In the genomic region with DNA sequence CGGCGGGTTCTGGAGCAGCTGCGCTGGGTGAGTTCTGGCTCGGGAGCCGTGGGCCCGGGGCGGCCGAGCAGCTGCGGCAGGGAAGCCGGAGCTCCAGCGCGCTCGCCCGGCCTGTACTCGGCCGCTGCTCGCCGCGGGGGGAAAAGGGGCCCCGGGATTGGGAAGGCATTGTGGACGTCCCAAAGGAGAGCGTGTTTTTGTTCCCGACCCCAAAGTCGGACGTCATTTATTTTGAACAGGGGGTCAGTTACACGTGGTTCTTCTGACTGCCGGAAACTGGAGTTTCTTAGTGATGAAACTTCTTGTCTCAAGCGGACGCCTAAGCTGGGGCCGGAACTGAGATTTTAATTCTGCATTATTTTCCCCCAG, we compare ENCODE assay signal across 8 mouse cellular contexts. TPM values are rescaled to one million over a fixed set of nuclear protein-coding genes. Genes with fewer than 3 reads are reported as not detected.
A peak's percentile ranks its signal among the peaks of the same experiment; 100 is the strongest.
DNase-seq lines count a peak whose midpoint lies in the region; ATAC-seq and TF ChIP-seq lines count a peak whose summit lies in the region.

No protein-coding gene starts in this region.

- H3K27me3 ChIP-seq in testis, adult 2 months (ENCODE audit: control insufficient read depth, insufficient read depth, low read length): no peaks in the 10 kb centered on the region
- no peaks in the 10 kb centered on the region for H3K27me3 ChIP-seq in embryonic facial prominence, embryonic 10.5 days (replicated peaks; ENCODE audit: low read depth, poor library complexity, severe bottlenecking)
- H3K27me3 ChIP-seq in intestine, embryonic 14.5 days (replicated peaks; ENCODE audit: control insufficient read depth, insufficient read depth, low read length): no peaks in the 10 kb centered on the region
- H3K27me3 ChIP-seq in midbrain, embryonic 16.5 days (ENCODE audit: control insufficient read depth, insufficient read depth, low read depth, low read length): no peaks in the 10 kb centered on the region

- peak overlapping the region; percentile 87 for H3K4me3 ChIP-seq in testis, adult 2 months (ENCODE audit: control insufficient read depth, low read depth, low read length)
- peak overlapping the region; percentile 83 for H3K4me3 ChIP-seq in embryonic facial prominence, embryonic 10.5 days
- peak overlapping the region; percentile 86 for H3K4me3 ChIP-seq in intestine, embryonic 14.5 days (ENCODE audit: low read depth, low read length)
- peak overlapping the region; percentile 89 for H3K4me3 ChIP-seq in midbrain, embryonic 16.5 days (ENCODE audit: low read depth, low read length)

- under 1% methylated on average over 29 of the region's 30 CpGs for WGBS in embryonic facial prominence, embryonic 10.5 days
- under 1% methylated on average over 30 of the region's 30 CpGs for WGBS in intestine, embryonic 14.5 days
- under 1% methylated on average over 30 of the region's 30 CpGs for WGBS in midbrain, embryonic 16.5 days

- peak overlapping the region; percentile 94 for H3K27ac ChIP-seq in testis, adult 2 months (ENCODE audit: control insufficient read depth, insufficient read depth, low read depth, low read length)
- H3K27ac ChIP-seq in embryonic facial prominence, embryonic 10.5 days (replicated peaks): peak overlapping the region; percentile 97
- peak overlapping the region; percentile 94 for H3K27ac ChIP-seq in intestine, embryonic 14.5 days (ENCODE audit: low read depth)
- H3K27ac ChIP-seq in midbrain, embryonic 16.5 days (ENCODE audit: low read length): peak overlapping the region; percentile 90

- peak overlapping the region; percentile 78 for H3K4me2 ChIP-seq in intestine, embryonic 14.5 days (ENCODE audit: low read length)
- H3K4me2 ChIP-seq in midbrain, embryonic 16.5 days (ENCODE audit: low read length): peak overlapping the region; percentile 69

- peak; percentile 56 for ATAC-seq in intestine, embryonic 14.5 days (replicated peaks; ENCODE audit: low FRiP score, low TSS enrichment, low read depth)
- peak; percentile 74 for ATAC-seq in midbrain, embryonic 16.5 days

- no peaks in the 10 kb centered on the region for H3K9me3 ChIP-seq in embryonic facial prominence, embryonic 10.5 days
- H3K9me3 ChIP-seq in intestine, embryonic 14.5 days (ENCODE audit: control insufficient read depth, low read length): no peaks in the 10 kb centered on the region
- H3K9me3 ChIP-seq in midbrain, embryonic 16.5 days (replicated peaks; ENCODE audit: control insufficient read depth, low read length, poor library complexity, severe bottlenecking): no peaks in the 10 kb centered on the region

- H3K4me1 ChIP-seq in testis, adult 2 months (ENCODE audit: control insufficient read depth, insufficient read depth, low read length): no peaks in the 10 kb centered on the region; the same call in 1 of the 2 replicates
- H3K4me1 ChIP-seq in embryonic facial prominence, embryonic 10.5 days: peaks cover 28% of the 10 kb centered on the region
- H3K4me1 ChIP-seq in intestine, embryonic 14.5 days (replicated peaks; ENCODE audit: control insufficient read depth, insufficient read depth, low read length): peaks cover 17% of the 10 kb centered on the region
- H3K4me1 ChIP-seq in midbrain, embryonic 16.5 days (ENCODE audit: control insufficient read depth, insufficient read depth, low read length): peaks cover 21% of the 10 kb centered on the region

- peak overlapping the region; percentile 92 for H3K9ac ChIP-seq in intestine, embryonic 14.5 days (ENCODE audit: low read length)
- peak overlapping the region; percentile 93 for H3K9ac ChIP-seq in midbrain, embryonic 16.5 days (ENCODE audit: low read depth, low read length)

- DNase-seq in testis, postnatal 10 days (ENCODE audit: low spot score): no peak
- DNase-seq in embryonic facial prominence, embryonic 10.5 days (ENCODE audit: low spot score): no peak
- DNase-seq in intestine, embryonic 14.5 days (ENCODE audit: low spot score): no peak
- no peak for DNase-seq in cerebellum, adult 11 months
- DNase-seq in adrenal gland, adult (ENCODE audit: inconsistent age in 2 of 2, low spot score in 1 of 2): no peak
- DNase-seq in thymus, postnatal 36 days: no peak

- H3K36me3 ChIP-seq in testis, adult 2 months (ENCODE audit: control insufficient read depth, insufficient read depth, low read length): no peaks in the 10 kb centered on the region
- peaks cover 24% of the 10 kb centered on the region for H3K36me3 ChIP-seq in embryonic facial prominence, embryonic 10.5 days (replicated peaks)
- 0 out of 2 replicates have a peak, but pooled peaks cover 5% of the 10 kb centered on the region for H3K36me3 ChIP-seq in intestine, embryonic 14.5 days (ENCODE audit: control insufficient read depth, insufficient read depth, low read length)
- no peaks in the 10 kb centered on the region for H3K36me3 ChIP-seq in midbrain, embryonic 16.5 days (ENCODE audit: control insufficient read depth, insufficient read depth, low read length)

- TF ChIP-seq CTCF in testis, adult 2 months (IDR thresholded peaks at IDR 0.05; ENCODE audit: control insufficient read depth, insufficient read depth, insufficient replicate concordance, low read depth, low read length): no peak

- no peak for TF ChIP-seq POLR2A in testis, adult 2 months (IDR thresholded peaks at IDR 0.05; ENCODE audit: control insufficient read depth, low read depth, low read length)

RNA-seq across cellular contexts. Expression of gene Mia2, which starts 36.0 kb away (rescaled TPM):
- 19.0 and 21.9 TPM in 2 replicates for polyA plus RNA-seq in testis, adult 2 months (2012; rRNA removed)
- 45.2 and 47.0 TPM in 2 replicates for polyA plus RNA-seq in embryonic facial prominence, embryonic 10.5 days (2016; fragmentation: Nextera tagmentation; extraction: Ambion mirVana)
- 70.9 and 75.2 TPM in 2 replicates for polyA plus RNA-seq in intestine, embryonic 14.5 days (2014; fragmentation: Nextera tagmentation; extraction: Ambion mirVana)
- 28.5 and 35.2 TPM in 2 replicates for polyA plus RNA-seq in midbrain, embryonic 16.5 days (2015; fragmentation: Nextera tagmentation; extraction: Ambion mirVana)
